Mouse (Mus musculus) heart, postnatal 0 days (tissue): ENCODE measurements at regions not wholly inside any gene's neighbourhood (a gene's known extent, or its start where the extent isn't known, plus 50 kb on each side); places are given as distances from the start of the nearest gene placed in this dataset.

Experiments used
- CTCF ChIP-seq: IDR thresholded peaks from 2 replicates; pipeline ENCODE4 v1.5.1; 2016; ENCODE audit warnings: antibody characterized with exemption, control low read depth, low read depth
- EP300 ChIP-seq: IDR thresholded peaks from 2 replicates; pipeline ENCODE4 v1.6.1; 2016; ENCODE audit warnings: antibody characterized with exemption, low read depth

- TF ChIP-seq CTCF (no peak), EP300 (no peak)
These were observed 69.3 kb upstream of the Ttc14 start for GRCm38 (mm10) chr3:33730364-33730763.
